20 mouse cellular contexts compared by ENCODE assay signal in the genomic region with DNA sequence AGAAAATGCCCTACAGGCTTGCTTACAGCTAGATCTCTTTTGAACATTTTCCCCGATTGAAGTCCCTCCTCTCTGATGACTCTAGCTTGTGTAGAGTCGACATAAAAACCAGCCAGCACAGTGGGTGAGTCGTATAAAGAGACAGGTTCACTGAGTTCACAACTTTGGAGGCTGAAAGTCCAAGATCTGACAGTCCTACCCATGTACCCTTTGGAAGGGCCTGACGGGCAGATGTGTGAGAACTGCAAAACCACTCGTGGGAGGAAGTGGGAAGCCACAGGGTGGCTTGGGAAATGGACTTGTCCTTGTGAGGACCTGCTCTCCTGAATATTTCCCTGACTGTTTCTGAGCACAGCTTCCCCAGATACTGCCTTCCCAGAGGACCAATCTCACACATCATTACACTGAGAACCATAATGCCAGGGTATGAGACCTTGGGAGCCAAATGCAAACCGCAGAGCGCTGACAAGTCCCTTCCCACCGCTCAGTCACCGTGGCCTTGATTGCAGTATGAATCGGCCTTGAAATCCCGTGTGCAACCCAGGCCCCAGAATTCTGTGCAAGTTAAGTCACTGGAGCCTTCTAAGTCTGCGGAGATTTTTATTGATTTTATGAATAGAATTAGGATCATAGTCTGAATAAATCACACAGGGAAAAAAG.
DNase-seq lines count a peak whose midpoint lies in the region; ATAC-seq lines count a peak whose summit lies in the region.
"Had no signal": no experiment of that assay in that cellular context is flagged by ENCODE, and none has a peak within 500 bp of the region (broad histone marks: within the 10 kb centered on the region; RNA-seq: fewer than 3 reads in every experiment).

No protein-coding gene starts in this region.

- no peaks in the 10 kb centered on the region for H3K27me3 ChIP-seq in liver, embryonic 11.5 days (replicated peaks; ENCODE audit: control insufficient read depth, insufficient read depth, low read length)
- H3K27me3 ChIP-seq: hindbrain, embryonic 15.5 days; lung, embryonic 15.5 days had no signal

- H3K27ac ChIP-seq in liver, embryonic 11.5 days (ENCODE audit: low read depth, low read length) = no peak overlapping the region
- H3K27ac ChIP-seq: hindbrain, embryonic 15.5 days; left cerebral cortex, adult 2 months; liver, embryonic 14.5 days; lung, embryonic 15.5 days had no signal

- no peaks in the 10 kb centered on the region for H3K9me3 ChIP-seq in liver, embryonic 11.5 days (ENCODE audit: control insufficient read depth, low read length)
- H3K9me3 ChIP-seq: hindbrain, embryonic 15.5 days; lung, embryonic 15.5 days had no signal

- H3K4me2 ChIP-seq in liver, embryonic 11.5 days = no peak overlapping the region
- H3K4me2 ChIP-seq: hindbrain, embryonic 15.5 days; lung, embryonic 15.5 days; midbrain, embryonic 11.5 days had no signal

- peak; percentile 33; the same call in 1 of the 2 replicates for ATAC-seq in megakaryocyte, adult 5-6 weeks (ENCODE audit: poor library complexity, severe bottlenecking)
- no peak for ATAC-seq in megakaryocyte-erythroid progenitor cell, adult 5-6 weeks (replicated peaks; ENCODE audit: low FRiP score, low TSS enrichment, poor library complexity, severe bottlenecking)
- ATAC-seq in liver, embryonic 11.5 days (replicated peaks; ENCODE audit: low FRiP score) = no peak
- ATAC-seq: activated CD4-positive, CD25-positive, alpha-beta regulatory T cell, adult 4 months had no signal

- H3K36me3 ChIP-seq in liver, embryonic 11.5 days (ENCODE audit: control insufficient read depth, insufficient read depth, low read length) = no peaks in the 10 kb centered on the region
- H3K36me3 ChIP-seq: hindbrain, embryonic 15.5 days; lung, embryonic 15.5 days had no signal

- H3K4me1 ChIP-seq in liver, embryonic 11.5 days (replicated peaks; ENCODE audit: control insufficient read depth, insufficient read depth, low read length) = no peaks in the 10 kb centered on the region
- H3K4me1 ChIP-seq: hindbrain, embryonic 15.5 days; lung, embryonic 15.5 days had no signal

- WGBS in liver, embryonic 11.5 days = 69% methylated on average over 12 of the region's 12 CpGs

- H3K4me3 ChIP-seq in liver, embryonic 11.5 days (ENCODE audit: low read depth, low read length) = no peak overlapping the region
- H3K4me3 ChIP-seq: hindbrain, embryonic 15.5 days; left cerebral cortex, adult 2 months; lung, embryonic 15.5 days had no signal

- H3K9ac ChIP-seq in liver, embryonic 11.5 days (ENCODE audit: low read depth, low read length) = no peak overlapping the region
- H3K9ac ChIP-seq: hindbrain, embryonic 15.5 days; liver, embryonic 14.5 days; lung, embryonic 15.5 days had no signal

- DNase-seq in kidney, adult 11 months = peak; percentile 28
- DNase-seq in kidney, postnatal 4 days = no peak
- peak; percentile 30 for DNase-seq in lung, postnatal 36 days
- no peak for DNase-seq in lung, adult 18-20 months
- DNase-seq in adrenal gland, postnatal 14 days = peak; percentile 63
- DNase-seq in liver, embryonic 11.5 days (ENCODE audit: low spot score) = no peak
- DNase-seq: B cell, adult 2 months; cerebellum, adult 9-11 months; gastrocnemius, postnatal 36 days; lung, postnatal 4 days; right cerebral cortex, postnatal 25 days; spleen, adult 18-20 months had no signal

Comparison
In these comparisons a context has a peak if more than half of its experiments do, and no peak if none do; other contexts are left out.
1. DNase-seq: peak in kidney, adult 11 months (single experiment), lung, postnatal 36 days (single experiment) and adrenal gland, postnatal 14 days (single experiment); none in kidney, postnatal 4 days (0 of 2), lung, adult 18-20 months (0 of 2) and liver, embryonic 11.5 days (single experiment).